Mouse (Mus musculus) lung, postnatal 14 days (tissue): Measurements from ENCODE around the gene Acsl3.
A peak's percentile ranks its signal among the peaks of the same experiment; 100 is the strongest.

ENCODE experiments used
- DNase-seq: peaks from one replicate; pipeline ENCODE4 v3.0.0; 2021

Acsl3 gene

DNA sequence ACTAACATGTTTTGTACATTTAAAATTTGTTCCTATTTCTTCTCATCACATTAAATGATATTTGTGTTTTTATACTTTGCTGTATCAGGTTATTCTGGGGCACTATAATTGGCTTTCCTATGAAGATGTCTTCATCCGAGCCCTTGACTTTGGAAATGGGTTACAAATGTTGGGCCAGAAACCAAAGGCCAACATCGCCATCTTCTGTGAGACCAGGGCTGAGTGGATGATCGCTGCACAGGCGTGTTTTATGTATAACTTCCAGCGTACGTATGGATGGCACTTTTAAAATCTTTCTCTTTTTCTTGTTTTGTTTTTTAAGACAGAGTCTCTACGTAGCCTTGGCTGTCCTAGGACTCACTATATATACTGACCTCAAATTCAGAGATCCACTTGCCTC, 30.5 kb downstream of the Acsl3 start:
- no peak for DNase-seq

DNA sequence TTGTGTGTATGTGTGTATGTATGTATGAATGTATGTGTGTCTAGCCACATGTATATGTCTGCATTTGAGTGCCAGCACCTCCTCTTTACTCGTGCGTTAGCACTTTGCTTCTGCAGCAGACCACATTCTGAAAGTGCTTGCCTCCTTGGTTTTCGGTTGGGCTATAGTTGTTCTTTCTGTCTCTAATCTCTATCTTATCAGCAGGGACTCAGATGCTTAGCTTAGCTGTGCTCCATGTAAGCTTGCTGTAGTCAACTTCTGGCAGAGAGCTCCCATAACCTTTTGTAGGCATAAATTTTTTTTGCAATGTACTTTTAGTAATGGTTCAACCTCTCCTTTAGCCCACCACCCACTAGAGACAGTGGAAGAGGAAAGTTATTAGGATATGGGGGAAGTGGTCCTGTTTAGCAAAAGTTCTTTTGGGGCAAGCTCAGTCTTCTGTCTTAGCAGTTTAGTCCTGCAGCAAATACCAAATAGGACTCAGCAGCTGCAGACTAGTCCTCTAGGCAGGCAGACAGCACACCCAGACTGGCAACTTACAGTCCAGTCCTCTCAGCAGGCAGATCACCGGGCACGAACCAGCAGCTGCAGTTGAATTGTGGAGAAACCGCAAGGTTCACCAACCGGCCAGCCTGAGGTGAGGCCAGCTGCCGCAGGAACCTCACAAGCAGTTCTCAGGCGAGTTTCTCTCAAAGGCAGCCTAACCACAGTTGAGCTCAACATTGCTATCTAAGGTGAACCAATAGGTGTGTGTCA, 37.1 kb downstream of the Acsl3 start:
- DNase-seq = no peak

DNA sequence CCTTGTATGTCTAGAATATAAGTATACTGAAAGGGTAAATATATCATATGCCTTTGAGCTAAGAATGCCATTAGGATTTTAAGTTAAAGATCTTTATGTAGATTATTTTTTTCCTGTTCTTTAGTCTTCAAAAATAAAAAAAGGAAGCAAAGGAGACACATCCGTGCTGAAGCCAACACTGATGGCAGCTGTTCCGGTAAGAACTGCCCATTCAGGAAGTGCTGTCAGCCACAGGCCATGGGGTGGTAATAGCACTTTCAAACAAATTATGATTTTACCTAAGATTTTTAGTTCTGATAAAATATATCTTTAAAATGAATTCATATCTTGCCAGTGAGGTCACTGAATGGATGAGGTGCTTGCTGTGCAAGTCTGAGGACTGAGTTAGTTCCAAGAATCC, 38.7 kb downstream of the Acsl3 start:
- DNase-seq = no peak

DNA sequence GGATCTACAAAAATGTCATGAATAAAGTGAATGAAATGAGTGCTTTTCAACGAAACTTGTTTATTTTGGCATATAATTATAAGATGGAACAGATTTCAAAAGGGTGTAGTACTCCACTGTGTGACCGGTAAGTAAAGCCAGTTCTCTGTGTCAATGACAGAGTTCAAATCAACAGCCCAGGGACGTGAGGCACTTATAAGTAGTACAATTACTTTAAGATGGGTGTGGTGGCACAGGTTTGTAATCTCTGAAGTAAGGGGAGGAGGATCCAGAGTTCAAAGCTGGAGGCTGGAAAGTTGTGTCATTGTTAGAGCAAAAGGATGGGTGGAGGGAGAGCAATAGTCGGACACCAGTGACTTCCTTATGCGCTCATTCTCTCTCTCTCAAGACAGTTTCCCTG, 39.3 kb downstream of the Acsl3 start:
- no peak for DNase-seq

- DNase-seq = no peak
Measured at GRCm38 (mm10) chr1:78698138-78698537, 40.5 kb downstream of the Acsl3 start.

DNA sequence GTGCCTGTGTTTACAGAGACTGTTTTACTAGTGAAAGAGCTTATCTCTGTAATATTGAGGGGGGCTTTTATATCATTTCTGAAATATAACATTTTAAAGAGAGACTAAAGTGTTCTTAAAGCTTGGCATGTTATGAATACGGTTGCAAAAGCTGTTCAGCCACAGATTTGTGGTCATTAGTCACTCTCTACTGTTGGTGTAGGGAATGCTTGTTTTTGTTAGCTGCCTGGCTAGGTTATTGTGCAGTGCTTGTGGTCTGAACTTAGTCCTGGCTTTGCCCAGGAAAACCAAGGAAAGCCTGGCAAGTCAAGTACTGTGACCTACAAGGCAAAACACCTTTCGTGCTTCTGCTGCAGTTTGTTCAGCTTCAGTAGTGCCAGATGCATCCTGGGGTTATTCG, 44.1 kb downstream of the Acsl3 start:
- DNase-seq = no peak

DNA sequence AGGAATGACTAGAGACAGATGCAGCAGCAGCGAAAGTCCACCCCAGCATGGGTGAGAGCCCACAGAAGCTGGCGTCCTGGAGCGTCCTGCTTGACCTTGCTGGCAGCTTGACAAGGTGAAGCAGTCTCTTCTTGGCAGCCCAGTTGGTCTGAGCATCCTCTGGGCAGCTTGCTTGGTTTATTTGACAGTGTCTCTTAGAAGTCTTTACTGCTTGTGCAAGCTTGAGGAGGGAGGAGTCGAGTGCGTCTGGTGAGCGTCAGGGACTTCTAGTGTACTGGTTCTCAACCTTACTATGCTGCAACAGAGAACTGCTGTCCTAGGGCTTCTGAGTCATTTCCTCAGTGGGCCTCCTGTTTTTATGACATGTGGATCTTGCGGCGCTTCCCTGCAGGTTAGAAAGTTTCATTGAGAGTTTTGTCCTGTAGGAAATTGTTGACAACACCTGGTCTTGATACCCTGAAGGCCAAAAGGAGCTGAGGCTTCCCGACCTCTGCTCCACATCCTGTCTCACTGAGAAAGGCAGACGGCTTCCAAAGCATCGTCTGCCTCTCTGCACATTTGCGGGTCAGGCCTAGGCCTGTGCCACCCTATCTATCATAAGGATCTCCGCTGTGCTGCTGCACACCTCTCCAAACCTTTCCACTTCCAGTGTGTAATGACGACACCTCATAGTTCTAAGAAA, 44.8 kb downstream of the Acsl3 start:
- no peak for DNase-seq

GRCm38 (mm10) chr1:78702964-78703285, 45.3 kb downstream of the Acsl3 start:
- DNase-seq = no peak

DNA sequence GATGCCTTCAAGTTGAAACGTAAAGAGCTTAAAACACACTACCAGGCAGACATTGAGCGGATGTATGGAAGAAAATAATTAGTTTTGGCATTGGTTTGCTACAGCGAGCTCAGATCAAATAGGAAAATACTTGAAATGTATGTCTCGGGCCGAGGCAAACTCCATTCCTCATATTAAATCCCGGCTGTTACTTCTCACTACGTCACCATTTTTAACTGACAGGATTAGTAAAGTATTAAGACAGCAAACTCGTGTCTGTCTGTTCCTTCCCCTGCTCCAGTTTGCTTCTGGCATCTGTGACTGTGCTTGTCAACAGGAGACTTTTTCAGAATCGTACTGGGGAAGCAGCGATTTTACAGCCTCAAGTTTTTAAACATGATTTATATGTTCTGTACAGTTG, 48.7 kb downstream of the Acsl3 start:
- DNase-seq = no peak

GRCm38 (mm10) chr1:78707280-78707679, 49.7 kb downstream of the Acsl3 start:
- peak; percentile 24 for DNase-seq

DNA sequence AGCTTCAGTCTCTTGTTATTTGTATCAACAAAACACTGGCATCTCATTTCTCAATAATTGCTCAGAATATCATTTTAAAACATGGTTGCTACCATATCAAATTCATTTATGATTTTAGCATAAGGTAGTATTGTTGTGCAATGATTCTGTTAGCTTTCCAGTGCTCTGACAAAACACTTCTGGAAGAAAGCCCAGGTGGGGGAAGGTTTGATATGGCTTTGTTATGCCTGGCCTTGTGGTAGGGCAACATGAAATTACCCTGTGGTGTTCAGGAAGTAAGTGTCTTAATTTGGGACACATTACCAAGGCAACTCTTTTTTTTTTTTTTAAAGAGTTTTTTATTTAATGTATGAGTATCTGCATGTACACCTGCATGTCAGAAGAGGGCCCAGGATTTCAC, 52.4 kb downstream of the Acsl3 start:
- no peak for DNase-seq

DNA sequence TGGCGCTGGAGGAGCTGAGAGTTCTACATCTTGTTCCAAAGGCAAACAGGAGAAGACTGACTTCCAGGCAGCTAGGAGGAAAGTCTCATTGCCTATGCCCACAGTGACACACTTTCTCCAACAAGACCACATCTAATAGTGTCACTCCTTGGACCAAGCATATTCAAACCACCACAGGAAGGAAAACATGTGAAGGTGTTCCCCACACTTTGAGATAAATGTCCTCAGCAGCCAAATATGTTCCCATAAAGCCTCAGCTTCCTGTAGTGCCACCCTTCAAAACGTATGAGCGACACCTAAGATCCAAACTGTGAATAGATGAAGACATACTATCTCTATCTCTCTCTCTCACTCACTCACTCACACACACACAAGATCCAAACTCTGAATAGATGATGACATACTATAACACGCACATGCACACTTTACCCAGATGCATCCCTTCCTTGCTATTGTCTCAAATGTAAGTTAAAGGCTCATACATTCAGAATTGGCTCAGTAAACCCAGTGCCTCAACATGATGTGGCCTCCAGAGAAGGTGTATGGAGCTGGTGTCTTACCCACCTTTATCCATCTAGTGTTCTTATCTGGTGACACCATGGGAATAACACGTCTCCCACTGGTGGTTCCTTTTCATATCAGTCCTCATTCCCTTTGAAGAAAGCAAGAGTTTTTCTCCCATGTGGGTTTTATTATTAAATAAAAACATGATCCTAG, 53.1 kb downstream of the Acsl3 start:
- DNase-seq = no peak

GRCm38 (mm10) chr1:78724458-78725190, 67.0 kb downstream of the Acsl3 start:
- DNase-seq = peak; percentile 80

DNA sequence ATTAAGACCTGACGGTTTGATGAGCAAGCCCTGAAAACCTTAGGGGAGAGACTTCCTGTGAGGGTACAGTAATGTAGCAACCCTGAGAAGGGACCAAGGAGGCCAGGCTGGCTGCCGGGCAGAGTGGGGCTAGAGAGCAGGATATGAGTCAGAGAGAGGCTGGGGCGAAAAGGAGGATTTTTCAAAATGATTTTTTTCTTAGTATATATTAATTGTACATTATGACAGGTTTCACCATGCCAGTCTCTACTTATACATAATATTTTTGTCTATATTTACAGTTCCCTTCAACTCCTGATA, 67.5 kb downstream of the Acsl3 start:
- DNase-seq = no peak

DNA sequence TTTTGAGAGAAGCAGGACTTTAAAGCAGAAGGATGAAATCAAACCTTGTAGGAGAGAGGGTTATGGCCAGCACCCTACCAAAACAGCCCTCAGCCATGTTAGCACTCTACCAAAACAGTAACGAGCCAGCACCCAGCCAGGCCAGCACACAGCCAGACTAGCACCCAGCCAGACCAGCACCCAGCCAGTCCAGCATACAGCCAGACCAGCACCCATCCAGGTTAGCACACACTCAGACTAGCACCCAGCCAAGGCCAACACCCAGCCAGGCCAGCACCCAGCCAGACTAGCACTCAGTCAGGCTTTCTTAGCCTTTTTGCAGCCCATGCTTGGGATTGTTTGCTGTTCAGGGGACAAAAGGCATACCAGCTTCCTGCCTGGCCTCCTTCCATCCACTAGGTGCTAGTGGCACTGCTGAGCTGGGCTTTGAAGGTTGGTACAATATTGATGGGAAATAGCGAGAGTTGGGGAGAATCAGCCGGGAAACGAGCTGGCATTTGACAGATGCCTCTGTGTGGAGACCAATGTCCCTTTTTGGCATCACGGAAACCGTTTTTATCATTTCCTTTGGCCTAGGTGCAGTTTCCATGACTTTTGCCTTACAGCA, 68.1 kb downstream of the Acsl3 start:
- DNase-seq = no peak

DNA sequence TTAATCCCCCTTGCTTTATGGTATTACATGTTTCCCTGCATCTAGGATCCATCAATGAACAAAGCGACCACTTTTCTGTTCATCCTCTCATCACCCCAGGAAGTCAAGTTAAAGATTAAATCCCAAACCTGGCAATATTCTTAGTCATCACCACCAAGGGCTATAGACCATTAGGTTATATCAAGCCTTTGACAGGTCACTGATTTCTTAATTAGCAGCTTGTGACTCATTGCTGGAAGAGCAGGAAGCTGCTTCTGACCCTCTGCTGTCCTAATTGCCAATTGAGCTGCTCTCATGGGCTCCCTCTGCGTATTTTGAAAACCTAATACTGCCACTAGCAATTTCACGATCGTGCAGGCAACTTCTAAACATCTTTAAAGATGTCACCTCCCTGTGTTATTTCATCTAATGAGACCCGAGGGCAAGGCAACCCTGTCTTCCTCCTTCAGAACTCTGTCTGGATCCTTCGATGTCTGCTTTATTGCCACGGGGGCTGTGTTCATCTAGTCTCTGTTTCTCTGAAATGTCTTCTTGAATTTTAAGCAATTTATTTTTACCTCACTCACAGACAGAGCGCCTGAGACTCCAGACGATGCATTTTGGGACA, 72.6 kb downstream of the Acsl3 start:
- no peak for DNase-seq

GRCm38 (mm10) chr1:78732290-78732689, 74.7 kb downstream of the Acsl3 start:
- DNase-seq = no peak

DNA sequence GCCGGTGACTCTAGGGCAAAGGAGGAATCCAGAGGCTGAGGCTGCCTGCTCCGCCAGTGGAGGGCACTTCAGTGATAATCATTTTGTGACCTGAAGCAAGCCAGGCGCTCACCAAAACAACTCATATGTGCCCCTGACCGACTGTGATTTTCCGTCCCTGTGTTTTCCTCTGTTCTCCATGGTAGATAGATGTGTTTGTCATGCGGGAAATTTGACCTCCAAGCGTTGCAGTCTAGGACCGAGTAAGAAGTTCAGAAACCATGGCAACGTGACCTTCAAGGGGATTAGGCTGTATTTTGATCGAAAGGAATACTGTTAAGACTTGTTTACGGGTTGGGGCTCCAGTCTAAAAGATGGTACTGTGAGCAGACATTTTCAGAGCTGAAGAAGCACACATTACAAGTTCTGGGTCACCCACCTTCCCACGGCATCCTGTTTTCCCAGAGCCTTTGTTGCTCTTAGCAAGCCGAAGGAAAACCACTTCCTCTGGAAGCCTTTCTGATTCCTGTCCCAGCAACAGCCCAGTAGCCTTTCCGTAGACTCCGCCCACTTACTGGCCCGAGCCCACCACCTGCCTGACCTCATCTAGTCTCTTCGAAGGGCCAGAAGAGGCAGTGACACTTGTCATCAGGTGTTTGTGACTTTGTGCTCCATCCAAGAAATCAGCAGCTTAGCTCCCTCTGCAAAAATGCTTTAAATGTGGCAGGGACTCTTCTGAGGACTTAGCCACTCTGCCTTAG, 76.8 kb downstream of the Acsl3 start:
- DNase-seq = no peak

GRCm38 (mm10) chr1:78737646-78738045, 80.0 kb downstream of the Acsl3 start:
- no peak for DNase-seq

DNA sequence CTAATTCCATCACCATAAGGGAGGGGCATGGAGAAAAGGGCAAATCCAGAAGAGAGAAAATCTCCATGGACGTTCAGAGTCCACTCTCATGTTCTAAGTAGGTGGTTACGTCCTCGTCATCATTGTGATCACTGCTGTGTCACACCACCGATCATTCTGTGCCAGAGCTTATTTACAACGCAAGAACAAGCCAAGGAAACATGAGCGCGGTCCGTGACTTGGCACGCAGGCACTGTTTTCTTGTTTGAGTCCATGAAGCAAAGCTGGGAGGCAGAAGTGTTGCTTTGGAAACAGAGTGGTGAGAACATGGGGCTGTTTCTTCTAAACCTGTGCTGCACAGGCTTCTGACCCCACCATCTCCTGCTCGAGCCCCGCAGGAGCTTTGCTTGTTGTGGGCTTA, 83.1 kb downstream of the Acsl3 start:
- DNase-seq = no peak

- DNase-seq = no peak
Measured at GRCm38 (mm10) chr1:78742198-78742597, 84.6 kb downstream of the Acsl3 start.

GRCm38 (mm10) chr1:78743318-78743717, 85.7 kb downstream of the Acsl3 start:
- no peak for DNase-seq
